Mouse (Mus musculus): ENCODE data around the gene Vps35l. TPM values are rescaled to one million over a fixed set of nuclear protein-coding genes. Genes with fewer than 3 reads are reported as not detected.

Gene Vps35l
- polyA plus RNA-seq, 1 experiment from 2014 or later = 85.8 TPM

DNA sequence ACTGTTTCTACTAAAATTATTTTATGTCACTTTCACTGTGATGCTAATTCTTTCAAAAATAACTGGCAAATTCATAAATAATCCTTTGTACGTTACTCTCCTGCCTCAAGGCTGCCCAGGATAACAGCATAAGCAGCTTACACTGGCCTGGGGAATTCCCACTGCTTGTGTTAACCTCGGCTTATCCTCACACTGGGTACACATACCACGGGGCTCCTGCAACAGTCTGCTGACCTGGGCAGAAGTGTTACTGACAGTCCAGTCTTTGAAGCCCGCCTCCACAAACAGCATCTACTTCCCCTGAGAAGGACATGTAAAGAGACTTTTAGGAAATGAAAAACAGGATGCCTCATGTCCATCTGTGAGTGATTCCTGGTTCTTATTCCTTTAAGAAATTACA lies 102.9 kb downstream of the Vps35l start:
- Histone ChIP-seq H3K27me3 (replicated peaks; ENCODE audit: control insufficient read depth, insufficient read depth, low read length) (no peaks in the 10 kb centered on the region), H3K4me2 (ENCODE audit: low read depth, low read length) (no peak overlapping the region), H3K27ac (ENCODE audit: low read length) (no peak overlapping the region), H3K4me1 (ENCODE audit: control insufficient read depth, insufficient read depth, low read length) (no peaks in the 10 kb centered on the region), H3K4me3 (ENCODE audit: low read length) (no peak overlapping the region), H3K9me3 (ENCODE audit: control insufficient read depth, low read length) (0 out of 2 replicates have a peak, but pooled peaks cover 2% of the 10 kb centered on the region), H3K36me3 (ENCODE audit: control insufficient read depth, insufficient read depth, low read length) (peaks cover 32% of the 10 kb centered on the region; the same call in 1 of the 2 replicates), H3K9ac (ENCODE audit: low read depth, low read length) (no peak overlapping the region)
- WGBS = 69% methylated on average over 4 of the region's 4 CpGs
- no peak for ATAC-seq

DNA sequence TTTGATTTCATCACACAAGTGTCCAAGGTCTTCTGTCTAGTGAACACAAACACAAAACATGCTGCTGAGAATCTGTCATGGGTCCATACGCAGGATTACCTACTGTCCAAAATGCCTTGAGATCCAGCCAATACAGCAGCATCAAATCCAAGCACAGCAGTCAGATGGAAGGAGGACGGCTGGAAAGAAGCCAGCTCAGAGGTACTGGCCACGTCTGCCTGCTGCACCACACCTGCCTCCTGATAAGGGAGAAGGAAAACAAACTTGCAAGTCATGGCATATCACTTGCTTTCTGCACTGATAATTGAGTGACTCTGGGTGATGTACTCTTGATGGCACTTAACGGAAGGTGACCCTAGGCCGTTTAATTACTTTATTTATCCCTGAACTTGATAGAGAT lies 105.1 kb downstream of the Vps35l start:
- no peak for ATAC-seq
- Histone ChIP-seq H3K27me3 (replicated peaks; ENCODE audit: control insufficient read depth, insufficient read depth, low read length) (no peaks in the 10 kb centered on the region), H3K36me3 (ENCODE audit: control insufficient read depth, insufficient read depth, low read length) (peaks cover 23% of the 10 kb centered on the region; the same call in 1 of the 2 replicates), H3K4me2 (ENCODE audit: low read depth, low read length) (no peak overlapping the region), H3K4me3 (ENCODE audit: low read length) (no peak overlapping the region), H3K4me1 (ENCODE audit: control insufficient read depth, insufficient read depth, low read length) (peaks cover 15% of the 10 kb centered on the region), H3K9me3 (ENCODE audit: control insufficient read depth, low read length) (no peaks in the 10 kb centered on the region), H3K9ac (ENCODE audit: low read depth, low read length) (no peak overlapping the region), H3K27ac (ENCODE audit: low read length) (no peak overlapping the region)
- WGBS = 63% methylated on average over 5 of the region's 5 CpGs

DNA sequence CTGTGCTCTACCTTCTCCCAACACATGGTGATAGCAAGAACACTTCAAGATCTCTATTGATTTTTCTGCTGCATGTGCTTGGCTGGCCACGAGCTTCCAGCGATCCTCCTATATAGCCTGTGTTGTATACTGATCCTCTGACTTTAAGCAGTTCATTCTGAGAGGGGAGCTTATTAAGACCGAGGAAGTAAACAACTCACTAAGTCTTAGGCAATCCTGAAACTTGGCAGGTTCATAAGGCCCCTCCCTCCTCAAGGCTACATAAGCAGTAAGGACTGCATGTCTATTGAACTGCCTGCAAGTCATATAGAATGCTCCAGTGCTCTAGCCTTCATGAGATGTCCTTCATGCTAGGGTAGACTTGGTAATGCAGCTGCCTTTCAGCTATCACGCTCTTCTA lies 106.3 kb downstream of the Vps35l start:
- 90% methylated on average over 4 of the region's 4 CpGs for WGBS
- H3K36me3 ChIP-seq (ENCODE audit: control insufficient read depth, insufficient read depth, low read length) = peaks cover 26% of the 10 kb centered on the region; the same call in 1 of the 2 replicates

DNA sequence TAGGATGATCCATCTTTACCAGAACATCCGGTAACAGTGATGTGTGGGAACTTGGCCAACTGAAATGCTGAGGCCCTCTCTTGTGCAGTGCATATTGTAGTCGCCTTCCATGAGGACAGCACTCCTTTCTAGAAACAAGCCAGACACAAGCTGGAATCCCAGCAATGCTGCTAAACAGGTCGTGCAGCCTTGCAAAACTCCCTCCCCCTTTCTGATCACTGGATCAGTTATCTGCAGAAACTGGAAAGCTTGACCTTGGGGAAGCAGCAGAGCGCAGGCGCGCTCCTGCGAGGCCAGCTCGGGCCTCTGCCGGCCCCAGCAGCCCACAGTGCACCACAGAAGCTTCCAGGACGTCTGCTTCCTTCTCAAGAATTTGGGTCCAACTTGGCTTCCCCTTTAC lies 108.8 kb downstream of the Vps35l start:
- no peaks in the 10 kb centered on the region for H3K27me3 ChIP-seq (replicated peaks; ENCODE audit: control insufficient read depth, insufficient read depth, low read length)

More for the DNA sequence above, 106.3 kb downstream of the Vps35l start:
- Histone ChIP-seq H3K27ac (ENCODE audit: low read length) (no peak overlapping the region), H3K4me2 (ENCODE audit: low read depth, low read length) (no peak overlapping the region), H3K4me1 (ENCODE audit: control insufficient read depth, insufficient read depth, low read length) (peaks cover 20% of the 10 kb centered on the region), H3K9me3 (ENCODE audit: control insufficient read depth, low read length) (no peaks in the 10 kb centered on the region), H3K9ac (ENCODE audit: low read depth, low read length) (no peak overlapping the region), H3K27me3 (replicated peaks; ENCODE audit: control insufficient read depth, insufficient read depth, low read length) (no peaks in the 10 kb centered on the region), H3K4me3 (ENCODE audit: low read length) (no peak overlapping the region)
- ATAC-seq = no peak

DNA sequence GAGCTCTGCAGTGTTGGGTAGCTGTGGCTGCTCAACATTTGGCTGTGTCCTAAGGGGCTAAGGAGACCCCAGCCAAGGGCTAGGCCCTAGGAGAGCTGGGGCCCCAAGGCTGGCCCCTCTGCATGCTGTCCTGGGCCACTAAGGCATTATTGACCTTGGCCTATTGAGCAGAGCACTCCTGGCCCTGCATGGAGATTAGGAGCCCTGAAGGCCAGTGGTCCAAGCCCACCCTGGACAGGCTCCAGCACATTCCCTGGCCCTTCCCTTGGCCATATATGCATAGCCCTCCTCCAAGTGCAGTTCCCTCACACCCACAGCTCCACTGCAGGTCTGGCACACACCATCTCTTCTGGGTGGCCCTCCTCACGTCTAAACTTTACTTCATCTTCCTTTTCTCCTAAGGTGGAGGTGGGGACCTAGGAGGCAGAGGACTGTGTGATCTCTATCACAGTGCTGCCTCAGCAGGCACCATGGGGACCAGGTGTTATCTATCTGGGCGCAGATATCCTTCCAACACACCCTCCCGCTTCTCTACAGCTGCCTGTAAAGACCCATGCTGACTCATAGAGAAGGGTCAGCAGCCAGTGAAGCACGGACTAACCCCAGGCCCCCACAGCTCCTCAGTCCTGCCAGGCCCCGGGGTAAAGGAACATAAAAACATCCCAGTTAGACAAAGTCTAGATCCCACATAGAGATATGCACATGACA lies 109.7 kb downstream of the Vps35l start:
- H3K4me2 ChIP-seq (ENCODE audit: low read depth, low read length) = peak overlapping the region; percentile 19; the same call in 1 of the 2 replicates
- H3K27ac ChIP-seq (ENCODE audit: low read length) = peak overlapping the region; percentile 83
- peak; percentile 57 for ATAC-seq
- no peak overlapping the region for H3K4me3 ChIP-seq (ENCODE audit: low read length)
- H3K9ac ChIP-seq (ENCODE audit: low read depth, low read length) = peak overlapping the region; percentile 49
- H3K4me1 ChIP-seq (ENCODE audit: control insufficient read depth, insufficient read depth, low read length) = peaks cover 22% of the 10 kb centered on the region
- H3K36me3 ChIP-seq (ENCODE audit: control insufficient read depth, insufficient read depth, low read length) = peaks cover 23% of the 10 kb centered on the region; the same call in 1 of the 2 replicates
- 56% methylated on average over 5 of the region's 5 CpGs for WGBS
- H3K27me3 ChIP-seq (replicated peaks; ENCODE audit: control insufficient read depth, insufficient read depth, low read length) = no peaks in the 10 kb centered on the region
- H3K9me3 ChIP-seq (ENCODE audit: control insufficient read depth, low read length) = no peaks in the 10 kb centered on the region

More for the DNA sequence above, 108.8 kb downstream of the Vps35l start:
- Histone ChIP-seq H3K9ac (ENCODE audit: low read depth, low read length) (peak overlapping the region; percentile 49; the same call in 1 of the 2 replicates), H3K27ac (ENCODE audit: low read length) (peak overlapping the region; percentile 83), H3K4me1 (ENCODE audit: control insufficient read depth, insufficient read depth, low read length) (peaks cover 20% of the 10 kb centered on the region), H3K4me3 (ENCODE audit: low read length) (no peak overlapping the region), H3K9me3 (ENCODE audit: control insufficient read depth, low read length) (no peaks in the 10 kb centered on the region), H3K4me2 (ENCODE audit: low read depth, low read length) (peak overlapping the region; percentile 19; the same call in 1 of the 2 replicates), H3K36me3 (ENCODE audit: control insufficient read depth, insufficient read depth, low read length) (peaks cover 26% of the 10 kb centered on the region; the same call in 1 of the 2 replicates)
- WGBS = 59% methylated on average over 10 of the region's 10 CpGs
- ATAC-seq = peak; percentile 84

DNA sequence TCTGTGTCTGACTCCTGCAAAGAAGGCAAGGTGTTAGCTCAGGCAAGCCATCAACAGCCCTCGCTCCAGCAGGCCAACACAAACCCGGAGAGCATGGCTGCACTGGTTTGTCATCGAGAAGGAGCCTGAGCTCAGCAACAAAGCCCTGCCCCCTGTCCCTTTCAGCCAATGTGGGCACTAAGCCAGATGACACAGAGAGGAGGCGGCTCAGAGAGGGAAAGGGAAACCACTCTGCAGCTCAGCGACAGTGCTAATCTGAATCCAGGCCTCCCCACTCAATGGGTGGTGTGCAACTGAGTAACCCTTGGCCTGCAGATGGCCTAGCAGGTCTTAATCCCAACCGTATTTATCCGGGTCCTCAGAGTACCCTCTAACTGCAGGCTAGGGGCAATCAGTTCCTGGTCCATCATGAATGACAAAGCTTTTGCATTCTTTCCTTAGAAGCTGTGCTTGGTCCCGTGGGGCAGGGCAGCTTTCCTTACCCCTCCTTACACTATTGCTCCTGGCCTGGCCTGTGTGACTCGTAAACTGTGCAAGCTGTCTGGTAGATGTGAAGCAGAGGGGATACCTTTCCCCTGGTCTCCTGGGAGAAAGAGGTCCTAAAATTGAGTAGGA lies 110.8 kb downstream of the Vps35l start:
- Histone ChIP-seq H3K27me3 (replicated peaks; ENCODE audit: control insufficient read depth, insufficient read depth, low read length) (no peaks in the 10 kb centered on the region), H3K36me3 (ENCODE audit: control insufficient read depth, insufficient read depth, low read length) (peaks cover 20% of the 10 kb centered on the region; the same call in 1 of the 2 replicates), H3K4me1 (ENCODE audit: control insufficient read depth, insufficient read depth, low read length) (peaks cover 22% of the 10 kb centered on the region), H3K4me2 (ENCODE audit: low read depth, low read length) (no peak overlapping the region), H3K9ac (ENCODE audit: low read depth, low read length) (peak overlapping the region; percentile 15; the same call in 1 of the 2 replicates), H3K4me3 (ENCODE audit: low read length) (no peak overlapping the region), H3K9me3 (ENCODE audit: control insufficient read depth, low read length) (no peaks in the 10 kb centered on the region), H3K27ac (ENCODE audit: low read length) (peak overlapping the region; percentile 57; the same call in 1 of the 2 replicates)
- 75% methylated on average over 9 of the region's 9 CpGs for WGBS
- no peak for ATAC-seq

DNA sequence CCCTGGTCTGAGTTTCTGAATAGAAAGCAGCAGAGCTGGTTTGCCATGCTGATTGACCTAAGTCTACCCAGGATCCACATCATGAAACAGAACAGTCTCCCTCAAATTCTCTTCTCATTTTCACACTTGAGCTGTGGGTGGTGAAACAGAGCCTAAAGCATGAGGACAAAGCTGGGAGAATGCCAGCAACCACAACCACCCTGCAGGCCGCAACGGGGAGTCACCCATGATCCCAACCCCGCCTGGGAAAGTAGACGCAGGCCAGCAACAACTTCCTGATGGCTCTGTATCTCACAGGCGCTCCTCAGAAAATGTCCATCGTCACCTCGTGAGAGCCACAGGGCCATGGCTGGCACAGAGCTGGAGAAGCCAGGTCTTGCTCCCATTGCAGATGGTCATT lies 111.5 kb downstream of the Vps35l start:
- no peak overlapping the region for H3K4me3 ChIP-seq (ENCODE audit: low read length)
- no peak overlapping the region for H3K9ac ChIP-seq (ENCODE audit: low read depth, low read length)
- H3K27me3 ChIP-seq (replicated peaks; ENCODE audit: control insufficient read depth, insufficient read depth, low read length) = no peaks in the 10 kb centered on the region
- H3K4me2 ChIP-seq (ENCODE audit: low read depth, low read length) = no peak overlapping the region
- H3K27ac ChIP-seq (ENCODE audit: low read length) = no peak overlapping the region
- no peaks in the 10 kb centered on the region for H3K9me3 ChIP-seq (ENCODE audit: control insufficient read depth, low read length)
- H3K4me1 ChIP-seq (ENCODE audit: control insufficient read depth, insufficient read depth, low read length) = peaks cover 26% of the 10 kb centered on the region
- ATAC-seq = no peak
- peaks cover 14% of the 10 kb centered on the region; the same call in 1 of the 2 replicates for H3K36me3 ChIP-seq (ENCODE audit: control insufficient read depth, insufficient read depth, low read length)
- WGBS = 85% methylated on average over 7 of the region's 7 CpGs

DNA sequence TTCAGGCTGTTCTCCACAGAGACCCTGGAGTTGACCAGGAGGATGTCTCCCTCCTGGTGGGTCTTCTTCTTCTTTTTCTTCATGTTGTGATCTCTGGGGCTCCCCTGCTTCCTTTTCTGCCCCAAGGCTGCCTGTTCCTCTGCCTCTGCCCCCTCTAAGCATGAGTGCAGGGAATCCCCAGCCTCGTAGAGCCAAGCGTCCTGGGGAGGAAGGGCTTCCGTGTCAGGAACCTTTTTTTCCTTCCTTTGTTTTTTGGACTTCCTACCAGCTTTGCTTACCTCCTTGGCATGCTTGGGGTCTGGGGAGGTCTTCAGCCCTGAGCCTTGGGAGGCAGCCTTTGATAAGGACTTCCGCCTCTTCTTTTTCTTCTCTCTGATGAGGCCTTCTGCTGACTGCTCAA lies 112.6 kb downstream of the Vps35l start:
- Histone ChIP-seq H3K9ac (ENCODE audit: low read depth, low read length) (no peak overlapping the region), H3K36me3 (ENCODE audit: control insufficient read depth, insufficient read depth, low read length) (peaks cover 8% of the 10 kb centered on the region; the same call in 1 of the 2 replicates), H3K4me3 (ENCODE audit: low read length) (no peak overlapping the region), H3K4me2 (ENCODE audit: low read depth, low read length) (no peak overlapping the region), H3K9me3 (ENCODE audit: control insufficient read depth, low read length) (no peaks in the 10 kb centered on the region), H3K4me1 (ENCODE audit: control insufficient read depth, insufficient read depth, low read length) (peaks cover 26% of the 10 kb centered on the region), H3K27ac (ENCODE audit: low read length) (no peak overlapping the region), H3K27me3 (replicated peaks; ENCODE audit: control insufficient read depth, insufficient read depth, low read length) (no peaks in the 10 kb centered on the region)
- ATAC-seq = no peak
- 83% methylated on average over 4 of the region's 4 CpGs for WGBS

DNA sequence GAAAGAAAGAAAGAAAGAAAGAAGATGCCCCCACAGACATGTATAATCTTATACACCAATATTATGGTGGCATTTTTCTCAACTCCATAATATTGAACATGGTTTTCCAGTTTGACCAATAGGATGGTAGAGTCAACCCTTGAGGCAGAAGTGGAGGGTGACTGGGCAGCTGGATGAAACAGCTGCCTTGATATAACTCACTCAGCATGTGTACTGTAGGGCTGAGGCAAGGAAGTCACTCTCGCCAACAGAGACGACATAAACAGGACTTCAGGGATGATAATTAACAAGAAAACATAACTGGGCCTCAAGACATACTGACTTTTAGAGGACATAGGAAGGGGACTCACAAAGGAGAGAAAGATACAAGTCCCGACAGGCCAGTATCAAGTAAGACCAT lies 114.6 kb downstream of the Vps35l start:
- ATAC-seq = no peak
- Histone ChIP-seq H3K9me3 (ENCODE audit: control insufficient read depth, low read length) (no peaks in the 10 kb centered on the region), H3K4me1 (ENCODE audit: control insufficient read depth, insufficient read depth, low read length) (peaks cover 16% of the 10 kb centered on the region), H3K4me3 (ENCODE audit: low read length) (peak overlapping the region; percentile 87), H3K36me3 (ENCODE audit: control insufficient read depth, insufficient read depth, low read length) (peaks cover 3% of the 10 kb centered on the region; the same call in 1 of the 2 replicates), H3K27me3 (replicated peaks; ENCODE audit: control insufficient read depth, insufficient read depth, low read length) (no peaks in the 10 kb centered on the region), H3K4me2 (ENCODE audit: low read depth, low read length) (peak overlapping the region; percentile 69), H3K9ac (ENCODE audit: low read depth, low read length) (peak overlapping the region; percentile 79), H3K27ac (ENCODE audit: low read length) (no peak overlapping the region)
- 17% methylated on average over 3 of the region's 3 CpGs for WGBS

Data from intestine, embryonic 16.5 days (tissue).